Mouse (Mus musculus): Measurements from ENCODE around the gene Ccn2. TPM values are rescaled to one million over a fixed set of nuclear protein-coding genes. Genes with fewer than 3 reads are reported as not detected.

Ccn2 gene
- polyA plus RNA-seq, 1 experiment from 2014 or later = 34.3 TPM

DNA sequence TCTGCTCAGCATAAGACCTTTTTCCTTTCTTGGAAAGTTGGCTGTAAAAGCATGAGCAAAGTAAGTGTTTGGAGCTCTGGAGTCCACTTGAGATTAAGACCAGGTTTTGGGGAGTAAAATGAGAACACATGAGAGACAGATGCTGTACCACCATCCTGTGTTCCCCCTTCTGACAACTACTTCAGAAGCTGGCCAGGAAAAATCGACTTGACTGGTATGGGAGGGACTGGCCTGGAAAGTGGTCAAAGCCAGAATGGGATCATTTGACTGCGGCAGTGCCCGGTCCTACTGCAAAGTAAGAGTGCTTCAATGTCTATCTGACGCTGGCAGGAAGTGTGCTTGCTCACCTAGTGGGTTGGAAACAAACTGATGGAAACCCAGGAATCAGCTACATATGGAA is 6.4 kb upstream of the Ccn2 start:
- Histone ChIP-seq H3K9ac (ENCODE audit: low read length) (no peak overlapping the region), H3K4me2 (ENCODE audit: low read depth, low read length) (no peak overlapping the region), H3K27ac (ENCODE audit: low read length) (no peak overlapping the region), H3K9me3 (replicated peaks; ENCODE audit: control insufficient read depth, low read length) (0 out of 2 replicates have a peak, but pooled peaks cover 3% of the 10 kb centered on the region), H3K27me3 (ENCODE audit: control insufficient read depth, insufficient read depth, low read length) (no peaks in the 10 kb centered on the region), H3K4me3 (ENCODE audit: low read length) (no peak overlapping the region), H3K36me3 (ENCODE audit: control insufficient read depth, insufficient read depth) (no peaks in the 10 kb centered on the region), H3K4me1 (ENCODE audit: control insufficient read depth, insufficient read depth, low read length) (peaks cover 29% of the 10 kb centered on the region)
- no peak for ATAC-seq (replicated peaks; ENCODE audit: extremely low read depth, insufficient read depth, low FRiP score)
- WGBS = 79% methylated on average over 4 of the region's 4 CpGs

DNA sequence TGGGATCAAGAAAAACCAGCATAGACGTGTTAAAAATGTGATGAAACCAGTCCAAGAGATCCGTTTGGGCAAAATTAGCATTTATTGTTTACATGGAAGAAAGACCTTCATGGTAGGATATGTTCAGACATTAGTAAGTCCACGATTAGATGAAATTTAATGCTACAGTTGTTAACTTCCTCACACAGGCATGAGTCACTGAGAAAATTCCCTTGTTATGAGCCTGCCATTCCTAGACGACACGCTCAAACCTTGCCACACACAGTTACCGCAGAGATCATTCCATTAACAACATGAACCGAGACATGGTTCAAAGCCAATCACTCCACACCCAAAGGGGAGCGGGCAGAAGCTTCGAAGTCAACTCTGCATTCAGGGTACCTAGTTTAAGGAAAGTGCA is 6.0 kb upstream of the Ccn2 start:
- ATAC-seq (replicated peaks; ENCODE audit: extremely low read depth, insufficient read depth, low FRiP score) = no peak
- H3K9me3 ChIP-seq (replicated peaks; ENCODE audit: control insufficient read depth, low read length) = 0 out of 2 replicates have a peak, but pooled peaks cover 3% of the 10 kb centered on the region
- no peak overlapping the region for H3K4me2 ChIP-seq (ENCODE audit: low read depth, low read length)
- H3K4me3 ChIP-seq (ENCODE audit: low read length) = no peak overlapping the region
- peaks cover 33% of the 10 kb centered on the region for H3K4me1 ChIP-seq (ENCODE audit: control insufficient read depth, insufficient read depth, low read length)
- H3K27me3 ChIP-seq (ENCODE audit: control insufficient read depth, insufficient read depth, low read length) = no peaks in the 10 kb centered on the region
- no peak overlapping the region for H3K27ac ChIP-seq (ENCODE audit: low read length)
- no peak overlapping the region for H3K9ac ChIP-seq (ENCODE audit: low read length)
- 86% methylated on average over 9 of the region's 9 CpGs for WGBS
- no peaks in the 10 kb centered on the region for H3K36me3 ChIP-seq (ENCODE audit: control insufficient read depth, insufficient read depth)

DNA sequence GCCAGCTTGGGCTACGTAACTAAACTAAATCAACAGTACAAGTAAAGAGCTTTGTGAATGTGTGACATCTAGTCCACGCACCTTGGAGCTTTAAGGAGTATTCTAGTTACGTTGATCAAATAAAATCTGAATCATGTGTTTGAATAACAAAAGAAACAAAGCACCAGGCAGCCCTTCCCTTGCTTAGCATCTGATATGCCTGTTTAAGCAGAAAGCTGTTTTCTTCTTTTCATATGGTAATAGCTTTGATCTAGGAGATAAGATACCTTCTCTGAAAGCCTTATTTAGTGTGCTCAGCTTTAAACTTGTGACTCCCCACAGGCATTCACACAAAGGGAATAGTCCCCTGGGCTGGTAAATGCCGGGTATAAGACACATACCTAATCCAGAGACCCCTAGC is 4.7 kb upstream of the Ccn2 start:
- 87% methylated on average over 4 of the region's 4 CpGs for WGBS
- Histone ChIP-seq H3K4me3 (ENCODE audit: low read length) (no peak overlapping the region), H3K4me1 (ENCODE audit: control insufficient read depth, insufficient read depth, low read length) (peaks cover 39% of the 10 kb centered on the region), H3K4me2 (ENCODE audit: low read depth, low read length) (no peak overlapping the region), H3K27ac (ENCODE audit: low read length) (no peak overlapping the region), H3K36me3 (ENCODE audit: control insufficient read depth, insufficient read depth) (no peaks in the 10 kb centered on the region), H3K9ac (ENCODE audit: low read length) (no peak overlapping the region), H3K27me3 (ENCODE audit: control insufficient read depth, insufficient read depth, low read length) (no peaks in the 10 kb centered on the region), H3K9me3 (replicated peaks; ENCODE audit: control insufficient read depth, low read length) (0 out of 2 replicates have a peak, but pooled peaks cover 3% of the 10 kb centered on the region)
- no peak for ATAC-seq (replicated peaks; ENCODE audit: extremely low read depth, insufficient read depth, low FRiP score)

DNA sequence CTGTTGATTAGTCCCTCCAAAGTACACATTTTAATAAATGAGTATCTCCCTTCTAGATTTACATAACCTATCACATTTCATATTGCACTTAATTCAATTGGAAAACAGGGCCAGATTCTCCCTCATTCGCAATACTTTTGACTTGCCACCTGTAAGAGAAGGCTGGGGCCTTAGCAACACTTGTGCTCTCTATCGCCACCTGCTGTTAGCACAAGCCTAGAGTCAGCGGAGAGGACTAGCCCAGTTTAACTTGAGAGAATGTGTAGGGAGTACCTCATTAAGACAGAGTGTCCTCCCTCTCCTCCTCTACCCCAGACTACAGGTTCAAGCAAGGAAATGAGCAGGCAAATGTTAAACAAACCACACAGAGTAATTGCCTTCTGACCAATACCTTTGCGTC is 4.1 kb upstream of the Ccn2 start:
- Histone ChIP-seq H3K36me3 (ENCODE audit: control insufficient read depth, insufficient read depth) (no peaks in the 10 kb centered on the region), H3K27me3 (ENCODE audit: control insufficient read depth, insufficient read depth, low read length) (no peaks in the 10 kb centered on the region), H3K27ac (ENCODE audit: low read length) (no peak overlapping the region), H3K4me2 (ENCODE audit: low read depth, low read length) (no peak overlapping the region), H3K9me3 (replicated peaks; ENCODE audit: control insufficient read depth, low read length) (0 out of 2 replicates have a peak, but pooled peaks cover 3% of the 10 kb centered on the region), H3K4me1 (ENCODE audit: control insufficient read depth, insufficient read depth, low read length) (peaks cover 39% of the 10 kb centered on the region), H3K4me3 (ENCODE audit: low read length) (no peak overlapping the region), H3K9ac (ENCODE audit: low read length) (no peak overlapping the region)
- no peak for ATAC-seq (replicated peaks; ENCODE audit: extremely low read depth, insufficient read depth, low FRiP score)
- WGBS = 25% methylated on average over 4 of the region's 4 CpGs

DNA sequence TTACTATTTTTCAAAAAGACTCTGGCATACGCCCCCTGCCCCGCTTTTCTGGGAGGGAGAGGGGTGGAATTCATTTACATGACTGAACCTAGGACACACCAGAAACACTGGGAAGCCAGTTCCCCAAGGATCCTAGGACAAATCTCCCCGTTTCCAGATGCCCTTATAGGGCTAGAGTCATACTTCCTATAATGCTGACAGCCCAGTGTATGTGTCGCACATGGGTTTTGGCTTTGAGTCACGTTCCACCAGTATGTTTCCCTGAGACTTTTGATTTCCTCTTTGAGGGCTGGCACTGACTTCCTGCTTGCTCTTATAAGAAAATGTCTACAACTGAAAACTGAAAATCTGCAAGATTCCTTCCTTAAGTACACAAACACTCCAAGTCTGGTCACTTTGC is 3.5 kb upstream of the Ccn2 start:
- Histone ChIP-seq H3K36me3 (ENCODE audit: control insufficient read depth, insufficient read depth) (no peaks in the 10 kb centered on the region), H3K4me1 (ENCODE audit: control insufficient read depth, insufficient read depth, low read length) (peaks cover 41% of the 10 kb centered on the region), H3K9me3 (replicated peaks; ENCODE audit: control insufficient read depth, low read length) (0 out of 2 replicates have a peak, but pooled peaks cover 3% of the 10 kb centered on the region), H3K27ac (ENCODE audit: low read length) (peak overlapping the region; percentile 43; the same call in 1 of the 2 replicates), H3K4me3 (ENCODE audit: low read length) (no peak overlapping the region), H3K4me2 (ENCODE audit: low read depth, low read length) (no peak overlapping the region), H3K9ac (ENCODE audit: low read length) (no peak overlapping the region), H3K27me3 (ENCODE audit: control insufficient read depth, insufficient read depth, low read length) (no peaks in the 10 kb centered on the region)
- ATAC-seq (replicated peaks; ENCODE audit: extremely low read depth, insufficient read depth, low FRiP score) = no peak
- WGBS = 59% methylated on average over 5 of the region's 5 CpGs

DNA sequence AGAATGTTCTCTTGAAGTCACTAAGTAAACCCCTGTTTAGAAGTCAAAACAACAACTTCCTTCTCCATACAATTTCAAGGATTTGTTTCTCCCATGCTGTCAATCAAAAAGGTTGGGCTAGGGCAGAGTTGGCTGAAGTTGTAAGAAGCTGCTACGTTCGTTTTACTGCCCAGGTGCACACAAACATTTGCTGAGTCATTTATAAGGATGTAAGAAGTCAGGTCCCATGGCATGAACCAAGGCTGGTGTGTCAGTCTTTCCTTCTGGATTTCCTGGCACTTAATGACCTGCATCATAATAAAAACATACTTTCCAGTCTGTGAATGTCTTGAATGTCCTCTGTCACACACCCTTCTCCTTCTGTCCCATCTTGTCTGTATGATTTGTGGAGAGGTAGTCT is 2.9 kb upstream of the Ccn2 start:
- Histone ChIP-seq H3K9ac (ENCODE audit: low read length) (no peak overlapping the region), H3K4me1 (ENCODE audit: control insufficient read depth, insufficient read depth, low read length) (peaks cover 41% of the 10 kb centered on the region), H3K4me3 (ENCODE audit: low read length) (no peak overlapping the region), H3K36me3 (ENCODE audit: control insufficient read depth, insufficient read depth) (no peaks in the 10 kb centered on the region), H3K27me3 (ENCODE audit: control insufficient read depth, insufficient read depth, low read length) (no peaks in the 10 kb centered on the region), H3K4me2 (ENCODE audit: low read depth, low read length) (no peak overlapping the region), H3K27ac (ENCODE audit: low read length) (peak overlapping the region; percentile 23; the same call in 1 of the 2 replicates), H3K9me3 (replicated peaks; ENCODE audit: control insufficient read depth, low read length) (no peaks in the 10 kb centered on the region)
- WGBS = 56% methylated on average over 2 of the region's 2 CpGs
- ATAC-seq (replicated peaks; ENCODE audit: extremely low read depth, insufficient read depth, low FRiP score) = no peak

DNA sequence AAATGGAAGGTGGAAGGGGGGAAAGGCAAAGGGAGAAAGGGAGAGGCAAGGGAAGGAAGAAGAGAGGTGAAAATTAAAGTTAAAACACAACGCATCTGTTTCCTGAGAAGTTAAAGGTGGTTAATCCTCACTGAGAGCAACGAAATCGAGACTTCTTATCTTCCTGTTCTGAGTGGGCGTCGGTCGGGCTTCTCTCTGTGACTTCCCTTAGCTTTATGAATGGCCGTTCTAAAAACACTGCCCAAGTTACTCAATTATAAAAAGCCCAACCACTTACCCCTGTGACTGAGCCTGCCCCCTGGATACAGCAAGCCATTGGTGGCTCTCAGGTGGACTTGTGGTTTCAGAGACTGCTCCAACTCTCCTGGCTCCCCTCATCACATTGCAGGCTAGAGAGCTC is 2.3 kb upstream of the Ccn2 start:
- peak overlapping the region; percentile 23; the same call in 1 of the 2 replicates for H3K4me2 ChIP-seq (ENCODE audit: low read depth, low read length)
- H3K9ac ChIP-seq (ENCODE audit: low read length) = peak overlapping the region; percentile 6; the same call in 1 of the 2 replicates
- H3K27ac ChIP-seq (ENCODE audit: low read length) = peak overlapping the region; percentile 96
- no peaks in the 10 kb centered on the region for H3K9me3 ChIP-seq (replicated peaks; ENCODE audit: control insufficient read depth, low read length)
- H3K4me3 ChIP-seq (ENCODE audit: low read length) = no peak overlapping the region
- no peaks in the 10 kb centered on the region for H3K27me3 ChIP-seq (ENCODE audit: control insufficient read depth, insufficient read depth, low read length)
- WGBS = 10% methylated on average over 7 of the region's 7 CpGs
- ATAC-seq (replicated peaks; ENCODE audit: extremely low read depth, insufficient read depth, low FRiP score) = no peak
- H3K36me3 ChIP-seq (ENCODE audit: control insufficient read depth, insufficient read depth) = no peaks in the 10 kb centered on the region
- H3K4me1 ChIP-seq (ENCODE audit: control insufficient read depth, insufficient read depth, low read length) = peaks cover 47% of the 10 kb centered on the region

DNA sequence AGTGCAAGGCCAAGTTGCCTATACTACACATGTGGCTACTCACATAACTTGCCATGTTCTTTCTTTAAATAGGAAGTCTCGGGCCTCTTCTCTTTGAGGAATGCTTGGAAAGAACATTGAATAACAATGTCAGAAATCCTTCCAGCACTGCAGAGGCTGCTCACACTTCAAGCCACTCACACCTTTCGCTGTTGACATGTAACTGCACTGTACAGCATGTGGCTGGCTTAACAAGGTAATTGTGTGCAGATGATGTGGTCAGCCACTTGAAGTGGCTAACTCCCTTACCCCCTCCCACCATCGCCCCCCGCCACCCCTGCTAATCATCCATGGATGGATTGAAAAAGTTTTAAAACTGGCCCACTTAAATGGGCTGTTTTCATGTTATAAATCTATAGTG is 1.7 kb upstream of the Ccn2 start:
- H3K4me2 ChIP-seq (ENCODE audit: low read depth, low read length) = peak overlapping the region; percentile 76
- ATAC-seq (replicated peaks; ENCODE audit: extremely low read depth, insufficient read depth, low FRiP score) = peak; percentile 66
- H3K9me3 ChIP-seq (replicated peaks; ENCODE audit: control insufficient read depth, low read length) = no peaks in the 10 kb centered on the region
- 51% methylated on average over 4 of the region's 4 CpGs for WGBS
- no peaks in the 10 kb centered on the region for H3K36me3 ChIP-seq (ENCODE audit: control insufficient read depth, insufficient read depth)
- H3K9ac ChIP-seq (ENCODE audit: low read length) = no peak overlapping the region
- peak overlapping the region; percentile 96 for H3K27ac ChIP-seq (ENCODE audit: low read length)
- H3K27me3 ChIP-seq (ENCODE audit: control insufficient read depth, insufficient read depth, low read length) = no peaks in the 10 kb centered on the region
- peaks cover 47% of the 10 kb centered on the region for H3K4me1 ChIP-seq (ENCODE audit: control insufficient read depth, insufficient read depth, low read length)
- no peak overlapping the region for H3K4me3 ChIP-seq (ENCODE audit: low read length)

DNA sequence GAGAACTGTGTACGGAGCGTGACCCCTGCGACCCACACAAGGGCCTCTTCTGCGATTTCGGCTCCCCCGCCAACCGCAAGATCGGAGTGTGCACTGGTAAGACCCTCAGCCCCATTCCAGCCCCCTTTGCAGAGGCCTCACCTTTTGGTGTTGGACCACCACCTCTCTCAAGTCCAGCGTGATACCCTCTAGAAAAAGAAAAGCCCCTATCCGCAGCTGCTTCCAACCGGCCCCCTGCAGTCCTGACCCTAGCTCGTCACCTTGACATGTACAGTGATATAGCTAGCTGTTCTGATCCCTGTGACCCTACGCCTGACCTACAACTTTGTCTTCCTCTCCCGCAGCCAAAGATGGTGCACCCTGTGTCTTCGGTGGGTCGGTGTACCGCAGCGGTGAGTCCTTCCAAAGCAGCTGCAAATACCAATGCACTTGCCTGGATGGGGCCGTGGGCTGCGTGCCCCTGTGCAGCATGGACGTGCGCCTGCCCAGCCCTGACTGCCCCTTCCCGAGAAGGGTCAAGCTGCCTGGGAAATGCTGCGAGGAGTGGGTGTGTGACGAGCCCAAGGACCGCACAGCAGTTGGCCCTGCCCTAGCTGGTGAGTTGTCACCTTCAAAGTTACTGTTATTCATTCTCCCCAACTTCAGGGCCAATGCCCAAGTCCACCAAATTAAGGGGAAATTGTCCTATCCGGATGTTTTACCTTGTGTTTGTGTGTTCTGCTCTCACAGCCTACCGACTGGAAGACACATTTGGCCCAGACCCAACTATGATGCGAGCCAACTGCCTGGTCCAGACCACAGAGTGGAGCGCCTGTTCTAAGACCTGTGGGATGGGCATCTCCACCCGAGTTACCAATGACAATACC is 994 bp downstream of the Ccn2 start:
- peaks cover 42% of the 10 kb centered on the region for H3K4me1 ChIP-seq (ENCODE audit: control insufficient read depth, insufficient read depth, low read length)
- 0 out of 2 replicates have a peak, but pooled peaks have one; percentile 1 for ATAC-seq (replicated peaks; ENCODE audit: extremely low read depth, insufficient read depth, low FRiP score)
- peak overlapping the region; percentile 75 for H3K4me3 ChIP-seq (ENCODE audit: low read length)
- H3K9ac ChIP-seq (ENCODE audit: low read length) = peak overlapping the region; percentile 88
- no peaks in the 10 kb centered on the region for H3K36me3 ChIP-seq (ENCODE audit: control insufficient read depth, insufficient read depth)
- H3K9me3 ChIP-seq (replicated peaks; ENCODE audit: control insufficient read depth, low read length) = no peaks in the 10 kb centered on the region
- no peaks in the 10 kb centered on the region for H3K27me3 ChIP-seq (ENCODE audit: control insufficient read depth, insufficient read depth, low read length)
- peak overlapping the region; percentile 76 for H3K4me2 ChIP-seq (ENCODE audit: low read depth, low read length)
- H3K27ac ChIP-seq (ENCODE audit: low read length) = peak overlapping the region; percentile 96
- WGBS = 10% methylated on average over 31 of the region's 31 CpGs

Measured in heart, embryonic 16.5 days (tissue).